Mouse (Mus musculus) central nervous system, embryonic 11.5 days (tissue): ENCODE measurements around the gene Hyal4. TPM values are rescaled to one million over a fixed set of nuclear protein-coding genes. Genes with fewer than 3 reads are reported as not detected.

Experiments
- polyA plus RNA-seq: library from polyadenylated mRNA; depleted of rRNA; stranded (reverse); fragments of >200 nt; gene quantifications from 2 replicates; pipeline ENCODE4 v1.2.3, GENCODE M21; 2012; rRNA removed

Gene Hyal4
- not detected in 2 replicates for polyA plus RNA-seq

DNA sequence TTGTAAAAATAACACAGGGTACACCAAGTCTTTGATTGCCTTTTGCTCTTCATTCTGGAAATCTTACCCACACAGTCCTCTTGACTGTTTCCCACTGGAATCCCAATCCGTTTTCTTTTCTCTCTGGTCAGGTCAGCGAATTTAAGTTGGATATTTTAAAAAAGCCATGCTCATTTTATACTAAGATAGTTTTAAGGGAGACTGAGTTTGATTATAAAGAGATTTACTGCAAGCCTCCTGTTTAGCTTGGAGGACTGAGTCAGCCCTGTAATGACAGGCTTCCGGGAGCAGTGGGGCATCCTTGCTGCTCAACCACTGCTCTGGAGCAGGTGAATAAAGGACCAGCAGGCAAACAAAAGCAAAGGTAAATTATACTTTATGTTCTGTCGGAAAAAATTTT is at the start of gene Hyal4:
TSS of gene Hyal4 (plus strand) at position 301 of the 400 bp plus-strand sequence.

DNA sequence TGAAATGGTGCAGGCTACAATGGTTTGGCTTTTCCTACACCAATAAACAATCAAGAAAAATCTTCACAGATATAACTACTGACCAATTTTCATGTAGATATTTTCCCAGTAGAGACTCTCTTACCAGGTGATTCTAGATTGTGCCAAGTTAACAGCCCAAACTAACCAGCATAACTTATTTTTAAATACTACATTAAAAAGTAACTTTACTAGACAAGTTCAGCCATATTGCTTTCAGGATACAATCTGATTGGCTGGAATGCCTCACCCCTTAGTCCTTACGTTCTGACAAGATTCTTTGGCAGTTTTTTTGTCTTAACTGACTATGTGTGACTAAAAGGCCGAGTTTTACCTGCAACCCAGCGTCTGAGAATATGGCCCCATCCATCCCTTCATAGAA is 15.2 kb upstream of the Hyal4 start, which contains the start of gene Hyal6:
TSS of gene Hyal6 (plus strand) at position 301 of the 400 bp plus-strand sequence.

DNA sequence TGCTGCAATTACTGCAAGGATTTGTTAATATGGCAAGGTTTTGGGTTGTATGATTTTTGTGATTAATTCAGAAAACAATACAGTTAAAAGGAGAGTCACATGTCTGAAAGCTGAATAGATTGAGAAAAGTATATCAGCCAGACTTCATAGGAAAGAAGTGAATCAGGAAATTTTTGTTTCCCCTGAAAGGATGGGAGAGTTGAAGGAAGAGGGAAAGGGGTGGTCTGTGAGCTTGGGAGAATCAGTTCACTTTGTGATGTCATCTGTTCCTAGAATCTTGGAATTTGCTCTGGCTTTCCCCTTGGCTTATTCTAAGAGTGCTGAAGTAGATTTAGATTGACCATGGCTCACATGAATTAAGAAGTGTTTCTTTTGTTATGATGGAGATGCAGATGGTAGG is 42.8 kb downstream of the Hyal4 start, which contains the start of gene Spam1:
TSS of gene Spam1 (plus strand) at position 301 of the 400 bp plus-strand sequence.

Other genes with a start within 250 kb of the Hyal4 start
- gene Iqub, start 233.3 kb upstream of the Hyal4 start, polyA plus RNA-seq = 0.29 and 0.42 TPM in 2 replicates
- gene Ndufa5, start 220.3 kb upstream of the Hyal4 start, polyA plus RNA-seq = 42.7 and 122 TPM in 2 replicates
- 0.01 TPM in 1 of 2 replicates, not detected in the other for gene Asb15, start 220.2 kb upstream of the Hyal4 start, polyA plus RNA-seq
- 0.72 and 1.6 TPM in 2 replicates for gene Lmod2, start 150.6 kb upstream of the Hyal4 start, polyA plus RNA-seq
- gene Wasl, start 83.3 kb upstream of the Hyal4 start, polyA plus RNA-seq = 31.4 and 72.5 TPM in 2 replicates
- not detected in 2 replicates for gene Hyal6, start 15.1 kb upstream of the Hyal4 start, polyA plus RNA-seq
- gene Spam1, start 42.9 kb downstream of the Hyal4 start, polyA plus RNA-seq = not detected in 2 replicates
- gene Hyal5, start 109.7 kb downstream of the Hyal4 start, polyA plus RNA-seq = not detected in 2 replicates
- 1.1 and 1.3 TPM in 2 replicates for gene Tmem229a, start 208.0 kb downstream of the Hyal4 start, polyA plus RNA-seq